Mouse (Mus musculus) embryo, embryonic 9.5 days (tissue): Measurements from ENCODE around the gene Cacnb2.
A peak's percentile ranks its signal among the peaks of the same experiment; 100 is the strongest.

Source experiments
- DNase-seq: peaks from one replicate; pipeline ENCODE4 v3.0.0-alpha.2; 2017; ENCODE audit errors: extremely low spot score

Gene Cacnb2

GRCm38 (mm10) chr2:14602788-14603187, at the start of gene Cacnb2:
Gene Cacnb2 (plus strand): TSS chr2:14603088.
- no peak for DNase-seq

DNA sequence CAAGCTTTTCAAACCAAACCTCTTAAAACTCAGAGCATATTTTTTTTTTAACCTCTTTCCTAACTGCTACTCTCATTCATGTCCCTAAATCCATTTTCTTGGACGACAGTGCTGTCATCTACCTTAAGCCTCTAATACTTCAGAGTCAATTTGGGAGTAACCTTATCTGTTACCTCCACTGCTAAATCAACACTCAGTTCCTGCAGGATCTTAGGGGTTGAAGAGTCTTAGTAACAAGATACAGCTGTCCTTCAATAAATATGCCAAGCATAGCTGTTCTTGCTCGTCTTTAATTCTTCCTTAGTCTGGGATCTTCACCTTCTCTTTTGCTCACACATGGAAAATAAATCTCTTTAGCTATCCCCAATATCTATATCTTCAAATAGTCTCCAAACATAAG, 34.9 kb upstream of the Cacnb2 start:
- no peak for DNase-seq

GRCm38 (mm10) chr2:14571300-14571699, 31.6 kb upstream of the Cacnb2 start:
- no peak for DNase-seq

DNA sequence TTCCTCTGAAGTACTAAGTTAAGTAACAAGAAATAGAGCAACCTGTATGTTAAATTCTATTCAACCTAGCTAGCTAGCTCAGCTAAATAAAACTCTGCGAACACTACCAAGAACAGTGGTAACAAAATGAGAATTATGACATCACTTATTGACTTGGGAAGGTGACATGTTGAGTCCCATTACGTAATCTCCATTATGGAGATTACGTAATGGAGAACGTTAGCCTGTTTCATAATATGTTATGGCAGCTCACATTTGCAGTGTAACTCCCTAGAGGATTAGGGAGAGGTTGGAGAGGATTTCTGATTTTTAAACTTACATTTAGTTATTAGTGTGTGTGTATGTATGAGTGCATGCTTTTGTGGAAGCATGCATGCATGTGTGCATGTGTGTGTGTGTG, 13.3 kb upstream of the Cacnb2 start:
- no peak for DNase-seq

GRCm38 (mm10) chr2:14597909-14598563, 4.9 kb upstream of the Cacnb2 start:
- no peak for DNase-seq

GRCm38 (mm10) chr2:14603784-14604781, 1.2 kb downstream of the Cacnb2 start:
- DNase-seq, result peak; percentile 81

DNA sequence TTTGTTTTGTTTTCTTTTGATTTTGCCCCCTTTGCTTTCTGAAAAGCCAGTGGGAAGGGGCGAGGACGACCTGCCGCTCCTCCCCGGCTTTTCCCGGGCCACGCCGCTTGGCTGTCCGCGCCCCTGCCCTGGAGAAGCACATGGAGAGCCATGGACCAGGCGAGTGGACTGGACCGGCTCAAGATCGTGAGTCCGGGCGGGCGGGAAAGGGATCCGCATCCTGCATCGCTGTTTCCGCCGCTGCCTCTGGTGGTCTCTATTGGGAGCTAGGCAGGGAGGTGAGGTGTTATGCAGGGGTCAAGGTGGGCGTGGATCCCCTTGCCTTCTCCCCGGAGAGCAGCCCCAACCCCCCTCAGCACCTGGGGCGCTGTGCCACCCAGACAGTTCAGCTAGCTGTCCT, 1.9 kb downstream of the Cacnb2 start:
- no peak for DNase-seq

DNA sequence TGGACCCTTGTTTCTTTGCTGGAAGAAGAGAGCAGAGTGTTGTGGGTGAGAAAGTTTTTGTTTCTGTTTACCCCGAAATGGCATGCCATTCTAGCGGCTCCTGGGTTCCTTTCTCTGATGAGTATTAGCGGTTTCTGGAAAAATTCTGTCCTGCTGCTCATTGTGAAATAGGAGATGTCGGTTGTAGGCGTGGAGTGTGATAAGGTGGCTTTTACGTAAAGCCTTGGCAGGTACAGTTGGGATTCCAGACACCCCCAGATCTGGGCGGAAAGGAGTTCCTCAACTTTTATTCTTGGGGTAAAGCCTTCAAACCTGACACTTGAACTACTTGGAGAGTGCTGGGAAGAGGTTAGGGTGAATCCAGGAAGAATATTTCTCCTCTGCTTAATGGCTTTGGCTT, 2.3 kb downstream of the Cacnb2 start:
- peak; percentile 9 for DNase-seq

- DNase-seq, result peak; percentile 17
Observed at GRCm38 (mm10) chr2:14608606-14609005, 5.7 kb downstream of the Cacnb2 start.

- DNase-seq, result no peak
Observed at GRCm38 (mm10) chr2:14612705-14613104, 9.8 kb downstream of the Cacnb2 start.

DNA sequence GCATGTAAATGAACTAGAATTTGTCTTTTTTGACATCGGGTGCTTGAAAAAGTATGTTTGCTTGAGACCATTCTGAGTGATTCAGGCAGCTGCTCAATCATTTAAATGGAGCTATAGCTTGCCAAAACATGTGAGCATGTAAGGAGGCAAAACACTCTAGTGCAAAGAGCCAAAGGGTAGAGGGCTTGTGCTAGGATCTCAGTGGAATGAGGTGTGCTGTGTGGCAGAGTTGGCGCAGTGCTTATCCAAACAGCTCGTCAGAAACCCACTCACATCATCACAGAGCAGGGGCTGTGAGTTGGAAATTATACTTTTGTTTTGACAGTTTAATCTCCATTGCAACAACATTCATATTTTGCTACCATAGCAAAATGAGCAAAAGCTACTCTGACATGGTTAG, 13.5 kb downstream of the Cacnb2 start:
- no peak for DNase-seq

GRCm38 (mm10) chr2:14620120-14620853, 17.4 kb downstream of the Cacnb2 start:
- no peak for DNase-seq

- no peak for DNase-seq
Observed at GRCm38 (mm10) chr2:14620891-14621290, 18.0 kb downstream of the Cacnb2 start.

DNA sequence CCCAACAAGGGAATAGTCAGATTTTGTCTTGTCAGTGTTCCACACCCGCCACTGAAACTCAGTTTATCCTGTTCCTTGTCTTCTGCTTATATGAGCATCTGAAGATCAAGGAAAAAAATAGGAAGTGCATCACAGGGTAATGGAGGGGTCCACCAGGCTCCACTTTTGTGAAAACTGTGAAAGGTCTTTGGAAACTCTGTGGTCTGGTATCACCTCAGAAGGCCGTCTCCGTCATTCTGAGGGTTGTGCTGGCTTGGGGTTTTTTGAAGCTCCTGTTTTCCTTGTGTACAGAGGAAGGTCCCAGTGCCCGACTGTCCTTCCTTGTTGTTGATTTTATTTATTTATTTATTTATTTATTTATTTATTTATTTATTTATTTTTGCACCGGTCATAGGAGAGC, 20.9 kb downstream of the Cacnb2 start:
- DNase-seq, result no peak

DNA sequence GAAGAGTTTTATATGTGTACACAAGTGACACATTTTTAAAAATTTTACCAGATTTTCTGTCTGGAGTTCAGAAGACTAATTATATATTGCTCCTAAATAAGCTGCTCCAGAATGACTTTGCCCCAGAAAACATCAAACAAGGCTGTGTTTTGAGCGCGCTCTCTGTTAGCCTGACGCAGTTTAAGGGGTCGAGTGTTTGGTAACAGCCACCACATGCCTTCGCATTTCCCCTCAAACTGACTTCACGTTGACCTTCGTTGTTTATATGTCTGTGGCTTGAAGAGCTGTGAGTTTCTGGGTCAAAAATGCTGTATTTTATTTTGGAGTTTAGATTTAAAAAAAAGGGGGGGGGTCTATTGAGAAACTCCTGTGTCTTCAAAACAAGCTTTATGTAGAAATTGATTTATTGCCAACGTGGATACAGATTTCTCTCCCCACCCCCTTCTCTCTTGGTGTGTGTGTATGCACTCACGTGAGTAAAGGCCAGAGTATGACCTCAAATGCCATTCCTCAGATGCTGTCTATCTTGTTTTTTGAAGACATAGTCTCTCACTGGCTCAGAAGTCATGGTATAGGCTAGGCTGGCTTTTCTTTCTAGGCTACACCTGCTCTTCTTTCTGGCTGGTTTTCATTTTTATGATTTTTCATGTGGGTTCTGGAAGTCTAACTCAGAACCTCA, 27.1 kb downstream of the Cacnb2 start:
- DNase-seq, result no peak

DNA sequence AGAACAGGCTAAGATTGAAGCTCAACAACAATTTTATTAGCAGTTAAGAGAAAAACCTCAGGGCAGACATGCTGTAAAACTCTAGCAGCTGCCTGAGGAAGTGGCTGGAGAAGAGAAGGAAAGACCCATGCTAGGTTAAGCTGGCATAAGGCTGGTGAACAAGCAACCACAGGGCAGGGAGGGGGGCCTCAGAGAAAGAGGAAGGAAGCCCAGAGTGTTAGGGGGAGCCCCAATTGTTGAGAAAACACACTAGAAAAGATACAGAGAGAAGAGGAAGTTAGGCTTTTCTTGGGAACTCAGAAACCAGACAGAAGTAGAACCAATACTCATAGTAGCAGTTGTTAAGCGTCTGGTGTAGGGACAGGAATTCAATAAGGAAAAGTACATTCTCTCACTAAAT, 28.7 kb downstream of the Cacnb2 start:
- no peak for DNase-seq

- no peak for DNase-seq
Observed at GRCm38 (mm10) chr2:14633202-14633601, 30.3 kb downstream of the Cacnb2 start.

DNA sequence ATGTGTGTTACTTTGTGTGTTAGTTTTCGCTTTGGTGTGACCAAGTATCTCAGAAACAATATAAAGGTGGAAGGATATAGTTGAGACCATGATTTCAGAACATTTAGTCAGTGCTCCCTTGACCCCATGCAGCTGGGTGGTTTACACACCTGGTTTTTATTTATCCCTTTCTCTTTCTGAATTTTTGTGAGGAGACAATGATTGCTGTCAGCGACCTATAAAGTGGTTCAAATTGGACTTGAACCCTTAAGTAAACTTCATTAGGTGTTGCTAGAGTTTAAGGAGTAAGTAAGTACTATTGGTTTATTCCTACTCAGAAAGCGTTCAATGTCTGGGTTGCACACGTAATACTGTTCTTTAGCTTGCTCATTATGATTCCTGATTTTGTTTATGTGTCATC, 36.4 kb downstream of the Cacnb2 start:
- DNase-seq, result no peak

DNA sequence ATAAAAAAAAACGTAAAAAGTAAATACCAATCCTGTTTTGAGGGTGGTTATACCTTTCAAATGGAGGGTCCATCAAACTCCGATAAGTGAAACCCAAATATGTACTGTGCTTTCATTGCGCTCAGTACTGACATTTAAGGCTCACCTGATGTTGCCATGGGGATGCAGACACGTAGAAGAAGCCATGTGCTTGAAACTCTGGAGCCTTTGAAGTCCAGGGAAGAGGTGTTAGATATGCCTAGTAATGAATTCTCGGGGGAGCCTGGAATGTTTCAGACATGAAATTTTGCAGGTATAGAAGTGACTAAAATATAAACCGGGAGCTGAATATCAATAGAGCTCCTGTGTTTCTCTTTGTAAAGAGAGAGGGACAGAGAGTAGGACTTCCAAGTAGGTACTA, 37.0 kb downstream of the Cacnb2 start:
- no peak for DNase-seq

GRCm38 (mm10) chr2:14641040-14641439, 38.2 kb downstream of the Cacnb2 start:
- DNase-seq, result no peak

DNA sequence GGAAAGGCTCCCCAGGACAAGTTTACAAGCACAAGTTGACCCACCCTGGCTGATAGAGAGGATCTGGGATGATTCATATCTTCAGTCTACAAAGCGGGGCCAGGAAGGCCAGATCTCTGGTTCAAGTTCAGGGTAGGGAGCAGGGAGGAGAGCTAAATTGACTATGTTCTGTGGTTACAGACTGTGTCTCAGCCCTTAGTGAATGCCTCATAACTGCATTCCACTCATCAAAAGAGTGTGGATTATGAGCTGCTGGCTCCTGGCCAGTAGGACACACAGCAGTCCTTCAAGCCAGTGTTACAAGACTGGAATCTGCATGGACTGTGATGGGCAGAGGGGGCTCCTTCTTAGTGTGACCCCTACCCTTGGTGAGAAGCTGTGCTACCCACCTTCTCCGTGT, 48.4 kb downstream of the Cacnb2 start:
- DNase-seq, result no peak

GRCm38 (mm10) chr2:14656673-14657072, 53.8 kb downstream of the Cacnb2 start:
- no peak for DNase-seq
